Mouse (Mus musculus): Measurements from ENCODE around the gene Fsd2. TPM values are rescaled to one million over a fixed set of nuclear protein-coding genes. Genes with fewer than 3 reads are reported as not detected.

Fsd2 gene
- 0.05 TPM in 2 replicates for polyA plus RNA-seq (2016; fragmentation: Nextera tagmentation; extraction: Ambion mirVana)

- H3K27ac ChIP-seq, result no peak within 1 kb of the TSS
- DNase-seq (ENCODE audit: extremely low spot score, low spot score), result no peak
Measured at GRCm38 (mm10) chr7:81566892-81567291, at the start of gene Fsd2. Fsd2 (minus strand) TSS chr7:81566944.

DNA sequence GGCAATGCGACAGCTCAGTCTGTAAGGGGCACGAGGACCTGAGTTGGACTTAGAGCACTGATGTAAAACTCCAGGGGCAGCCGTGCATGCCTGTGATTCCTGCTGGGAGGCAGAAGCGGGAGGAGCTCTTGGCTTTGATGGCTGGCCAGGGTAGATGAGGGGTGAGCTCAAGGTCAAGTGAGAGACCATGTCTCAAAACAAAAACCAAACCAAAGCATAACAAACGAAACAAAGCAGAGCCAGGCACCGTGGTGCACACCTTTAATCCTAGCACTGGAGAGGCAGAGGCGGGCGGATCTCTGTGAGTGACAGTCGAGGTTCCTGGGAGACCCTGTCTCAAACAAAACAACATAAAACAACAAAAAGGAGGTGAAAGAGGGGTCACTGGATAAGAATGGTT is 48.3 kb upstream of the Fsd2 start:
- DNase-seq (ENCODE audit: extremely low spot score, low spot score), result no peak
- H3K4me1 ChIP-seq, result no peaks in the 10 kb centered on the region
- H3K4me3 ChIP-seq, result no peak overlapping the region
- whole genome bisulfite sequencing, result 83% methylated on average over 9 of the region's 9 CpGs
- no peaks in the 10 kb centered on the region for H3K27me3 ChIP-seq (ENCODE audit: poor library complexity, severe bottlenecking)
- H3K27ac ChIP-seq, result no peak overlapping the region
- H3K9me3 ChIP-seq, result no peaks in the 10 kb centered on the region
- H3K36me3 ChIP-seq (replicated peaks), result no peaks in the 10 kb centered on the region; the same call in 1 of the 2 replicates

More at GRCm38 (mm10) chr7:81566892-81567291, at the start of gene Fsd2:
- 84% methylated on average over 9 of the region's 9 CpGs for WGBS
- Histone ChIP-seq H3K9me3 (no peaks in the 10 kb centered on the region), H3K36me3 (replicated peaks) (no peaks in the 10 kb centered on the region), H3K4me3 (no peak within 1 kb of the TSS), H3K27me3 (ENCODE audit: poor library complexity, severe bottlenecking) (no peaks in the 10 kb centered on the region), H3K4me1 (peaks cover 3% of the 10 kb centered on the region; the same call in 1 of the 2 replicates)

DNA sequence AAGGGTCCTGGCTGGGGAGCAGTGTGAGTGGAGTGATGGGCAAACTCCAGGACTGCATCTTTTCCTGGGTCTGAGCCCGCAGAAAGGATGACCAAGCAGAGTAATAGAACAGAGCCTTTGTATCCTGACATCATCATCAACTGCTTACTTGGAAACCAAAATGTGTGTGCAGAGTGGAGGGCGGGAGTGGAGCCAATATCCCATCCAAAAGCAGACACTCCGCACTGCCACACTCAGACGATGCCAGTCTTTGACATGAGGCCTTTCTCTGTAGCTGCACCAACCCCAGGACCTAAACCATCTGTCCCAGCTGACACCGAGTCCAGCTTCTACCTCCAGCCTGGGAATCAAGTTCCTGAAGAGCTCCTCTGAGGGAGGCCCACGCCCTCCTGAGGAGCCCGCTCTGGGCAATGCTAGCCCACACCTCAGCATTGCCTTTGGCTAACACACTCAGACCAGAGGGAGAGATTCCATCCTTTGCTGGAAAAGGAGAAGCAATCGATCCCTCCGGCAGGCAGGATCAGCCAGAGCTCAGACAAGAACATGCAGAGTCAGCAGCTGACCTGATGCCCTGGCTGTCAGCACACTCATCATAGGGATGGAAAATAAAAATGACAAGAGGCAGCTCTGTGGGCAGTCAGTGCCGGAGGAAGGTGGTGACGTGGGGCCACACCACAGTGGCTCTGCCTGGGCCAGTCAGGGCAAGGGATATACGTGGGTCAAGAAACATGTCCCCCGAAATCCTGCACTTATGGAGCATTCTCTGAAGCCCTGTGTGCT is 46.3 kb upstream of the Fsd2 start:
- DNase-seq (ENCODE audit: extremely low spot score, low spot score), result no peak
- WGBS, result 92% methylated on average over 13 of the region's 13 CpGs
- Histone ChIP-seq H3K4me3 (no peak overlapping the region), H3K4me1 (no peaks in the 10 kb centered on the region), H3K9me3 (no peaks in the 10 kb centered on the region), H3K36me3 (replicated peaks) (no peaks in the 10 kb centered on the region; the same call in 1 of the 2 replicates), H3K27me3 (ENCODE audit: poor library complexity, severe bottlenecking) (no peaks in the 10 kb centered on the region), H3K27ac (no peak overlapping the region)

- no peak overlapping the region for H3K4me3 ChIP-seq
- H3K9me3 ChIP-seq, result no peaks in the 10 kb centered on the region
- no peaks in the 10 kb centered on the region for H3K4me1 ChIP-seq
- H3K27ac ChIP-seq, result no peak overlapping the region
- H3K36me3 ChIP-seq (replicated peaks), result no peaks in the 10 kb centered on the region; the same call in 1 of the 2 replicates
- WGBS, result 63% methylated on average over 18 of the region's 18 CpGs
- no peak for DNase-seq (ENCODE audit: extremely low spot score, low spot score)
- H3K27me3 ChIP-seq (ENCODE audit: poor library complexity, severe bottlenecking), result no peaks in the 10 kb centered on the region
Measured at GRCm38 (mm10) chr7:81610125-81610524, 43.4 kb upstream of the Fsd2 start.

- no peak for DNase-seq (ENCODE audit: extremely low spot score, low spot score)
- no peak overlapping the region for H3K4me3 ChIP-seq
- 69% methylated on average over 5 of the region's 5 CpGs for WGBS
- no peaks in the 10 kb centered on the region for H3K4me1 ChIP-seq
- H3K9me3 ChIP-seq, result no peaks in the 10 kb centered on the region
- no peaks in the 10 kb centered on the region for H3K27me3 ChIP-seq (ENCODE audit: poor library complexity, severe bottlenecking)
- no peaks in the 10 kb centered on the region for H3K36me3 ChIP-seq (replicated peaks)
- no peak overlapping the region for H3K27ac ChIP-seq
Measured at GRCm38 (mm10) chr7:81606452-81606851, 39.7 kb upstream of the Fsd2 start.

DNA sequence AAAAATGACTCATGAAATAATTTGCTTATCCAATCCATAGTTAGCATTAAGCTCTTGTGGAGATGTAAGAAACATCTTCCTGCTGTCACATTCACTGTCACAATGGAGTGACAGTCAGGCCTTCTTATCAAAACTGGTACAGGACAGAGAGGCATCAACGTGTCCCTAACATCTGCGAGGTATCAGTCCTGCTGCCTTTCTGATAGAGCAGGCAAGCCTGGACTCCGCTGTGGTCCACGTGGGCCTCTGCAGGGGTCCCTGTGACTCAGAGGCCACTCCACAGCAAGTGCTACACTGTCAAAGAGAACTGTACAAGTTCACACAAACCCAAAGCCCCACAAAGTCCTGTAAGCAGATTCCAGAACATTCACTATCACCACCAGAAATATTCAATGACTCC is 38.7 kb upstream of the Fsd2 start:
- DNase-seq (ENCODE audit: extremely low spot score, low spot score), result no peak
- no peaks in the 10 kb centered on the region for H3K27me3 ChIP-seq (ENCODE audit: poor library complexity, severe bottlenecking)
- H3K27ac ChIP-seq, result no peak overlapping the region
- no peaks in the 10 kb centered on the region for H3K9me3 ChIP-seq
- no peaks in the 10 kb centered on the region for H3K36me3 ChIP-seq (replicated peaks)
- no peaks in the 10 kb centered on the region for H3K4me1 ChIP-seq
- no peak overlapping the region for H3K4me3 ChIP-seq
- 81% methylated on average over 4 of the region's 4 CpGs for WGBS

DNA sequence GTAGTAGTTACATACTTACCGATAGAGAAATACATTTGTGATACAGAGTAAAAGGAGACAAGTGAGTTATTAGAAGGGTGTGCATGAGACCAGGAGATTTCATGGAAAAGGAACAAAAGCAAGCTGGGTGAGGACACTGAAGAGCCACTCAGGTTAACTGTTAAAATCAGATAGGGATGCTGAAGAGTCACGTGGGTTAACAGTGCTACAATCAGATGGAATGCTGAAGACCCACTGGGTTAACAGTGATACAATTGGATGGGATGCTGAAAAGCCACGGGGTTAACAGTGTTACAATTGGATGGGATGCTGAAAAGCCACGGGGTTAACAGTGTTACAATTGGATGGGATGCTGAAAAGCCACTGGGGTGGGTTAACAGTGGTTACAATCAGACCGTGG is 38.2 kb upstream of the Fsd2 start:
- no peak overlapping the region for H3K27ac ChIP-seq
- H3K36me3 ChIP-seq (replicated peaks), result no peaks in the 10 kb centered on the region
- H3K4me3 ChIP-seq, result no peak overlapping the region
- DNase-seq (ENCODE audit: extremely low spot score, low spot score), result no peak
- no peaks in the 10 kb centered on the region for H3K9me3 ChIP-seq
- WGBS, result 84% methylated on average over 5 of the region's 5 CpGs
- H3K4me1 ChIP-seq, result peaks cover 2% of the 10 kb centered on the region; the same call in 1 of the 2 replicates
- no peaks in the 10 kb centered on the region for H3K27me3 ChIP-seq (ENCODE audit: poor library complexity, severe bottlenecking)

DNA sequence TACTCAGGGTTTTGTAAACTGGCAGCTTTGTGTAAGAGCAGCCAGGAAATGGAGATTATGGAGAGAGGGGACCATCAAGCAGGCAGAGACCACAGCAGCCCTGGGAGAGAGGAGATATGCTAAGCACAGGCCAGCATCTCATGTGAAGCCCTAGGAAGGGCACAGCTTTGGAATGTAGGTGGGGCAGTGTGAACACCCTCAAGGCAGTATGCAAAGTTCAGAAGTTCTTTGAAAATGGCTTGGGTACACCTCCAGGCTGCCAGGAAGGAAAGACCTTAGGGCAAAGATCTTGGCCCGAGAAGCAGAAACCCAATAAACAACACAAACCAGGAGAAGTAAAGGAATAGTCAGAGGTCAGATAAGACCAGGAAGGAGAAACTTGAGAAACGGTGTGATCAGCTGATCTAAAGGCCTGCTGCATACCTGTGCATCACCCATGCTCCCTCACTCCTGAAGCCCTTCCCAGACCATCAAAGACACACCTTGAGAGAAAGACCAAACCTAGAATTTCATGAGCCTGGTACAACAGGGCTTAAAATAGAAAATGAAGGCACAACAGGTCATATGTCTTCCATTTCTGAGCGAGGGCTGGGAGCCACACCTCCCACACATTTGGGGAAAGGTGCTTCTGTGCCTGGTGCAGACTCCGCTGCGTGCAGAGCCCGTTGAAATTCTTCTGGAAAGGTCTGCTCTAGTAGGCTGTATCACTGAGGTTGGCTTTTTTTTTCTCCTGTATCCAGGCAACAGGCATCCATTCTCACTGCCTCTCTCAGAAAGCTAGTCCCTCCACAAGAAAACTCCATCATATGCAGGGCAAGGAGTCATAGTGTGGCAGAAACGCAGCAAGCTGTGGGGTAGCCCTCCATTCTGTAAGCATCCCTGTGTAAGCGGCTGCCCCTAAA is 32.9 kb upstream of the Fsd2 start:
- Histone ChIP-seq H3K27ac (no peak overlapping the region), H3K4me3 (no peak overlapping the region), H3K4me1 (peaks cover 4% of the 10 kb centered on the region; the same call in 1 of the 2 replicates), H3K36me3 (replicated peaks) (peaks cover 31% of the 10 kb centered on the region), H3K9me3 (no peaks in the 10 kb centered on the region), H3K27me3 (ENCODE audit: poor library complexity, severe bottlenecking) (no peaks in the 10 kb centered on the region)
- no peak for DNase-seq (ENCODE audit: extremely low spot score, low spot score)
- WGBS, result 84% methylated on average over 8 of the region's 8 CpGs

GRCm38 (mm10) chr7:81597660-81598059 is 30.9 kb upstream of the Fsd2 start:
- H3K4me1 ChIP-seq, result peaks cover 4% of the 10 kb centered on the region; the same call in 1 of the 2 replicates
- H3K36me3 ChIP-seq (replicated peaks), result peaks cover 50% of the 10 kb centered on the region
- DNase-seq (ENCODE audit: extremely low spot score, low spot score), result no peak
- H3K4me3 ChIP-seq, result no peak overlapping the region
- WGBS, result 100% methylated on average over 1 of the region's 1 CpGs
- H3K27me3 ChIP-seq (ENCODE audit: poor library complexity, severe bottlenecking), result no peaks in the 10 kb centered on the region
- H3K27ac ChIP-seq, result no peak overlapping the region
- H3K9me3 ChIP-seq, result no peaks in the 10 kb centered on the region

DNA sequence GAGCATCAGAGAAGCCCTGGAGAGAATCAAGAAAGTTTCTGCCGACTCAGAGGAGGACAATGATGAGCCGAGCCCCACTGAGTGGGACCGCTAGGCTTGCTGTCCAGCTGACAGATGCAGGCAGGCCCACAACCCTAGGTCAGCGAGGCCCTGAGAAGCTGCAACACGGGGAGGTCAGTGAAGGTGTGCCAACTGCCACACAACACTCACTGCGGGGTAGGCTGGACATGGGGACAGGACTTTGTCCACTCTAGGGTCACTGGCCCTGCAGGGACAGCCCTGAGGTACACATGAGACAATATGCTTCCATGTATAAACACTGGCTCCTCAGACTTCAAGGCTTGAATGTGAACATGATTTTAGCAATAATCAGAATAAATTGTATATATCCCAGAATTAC is 29.3 kb upstream of the Fsd2 start:
- Histone ChIP-seq H3K27ac (no peak overlapping the region), H3K27me3 (ENCODE audit: poor library complexity, severe bottlenecking) (no peaks in the 10 kb centered on the region), H3K4me3 (no peak overlapping the region), H3K9me3 (no peaks in the 10 kb centered on the region), H3K36me3 (replicated peaks) (peaks cover 64% of the 10 kb centered on the region), H3K4me1 (peaks cover 4% of the 10 kb centered on the region; the same call in 1 of the 2 replicates)
- WGBS, result 91% methylated on average over 6 of the region's 6 CpGs
- DNase-seq (ENCODE audit: extremely low spot score, low spot score), result no peak

GRCm38 (mm10) chr7:81595056-81595455 is 28.3 kb upstream of the Fsd2 start:
- 94% methylated on average over 5 of the region's 5 CpGs for WGBS
- H3K36me3 ChIP-seq (replicated peaks), result peaks cover 69% of the 10 kb centered on the region
- no peak overlapping the region for H3K27ac ChIP-seq
- no peak overlapping the region for H3K4me3 ChIP-seq
- DNase-seq (ENCODE audit: extremely low spot score, low spot score), result no peak
- no peaks in the 10 kb centered on the region for H3K9me3 ChIP-seq
- H3K4me1 ChIP-seq, result peaks cover 2% of the 10 kb centered on the region; the same call in 1 of the 2 replicates
- no peaks in the 10 kb centered on the region for H3K27me3 ChIP-seq (ENCODE audit: poor library complexity, severe bottlenecking)

DNA sequence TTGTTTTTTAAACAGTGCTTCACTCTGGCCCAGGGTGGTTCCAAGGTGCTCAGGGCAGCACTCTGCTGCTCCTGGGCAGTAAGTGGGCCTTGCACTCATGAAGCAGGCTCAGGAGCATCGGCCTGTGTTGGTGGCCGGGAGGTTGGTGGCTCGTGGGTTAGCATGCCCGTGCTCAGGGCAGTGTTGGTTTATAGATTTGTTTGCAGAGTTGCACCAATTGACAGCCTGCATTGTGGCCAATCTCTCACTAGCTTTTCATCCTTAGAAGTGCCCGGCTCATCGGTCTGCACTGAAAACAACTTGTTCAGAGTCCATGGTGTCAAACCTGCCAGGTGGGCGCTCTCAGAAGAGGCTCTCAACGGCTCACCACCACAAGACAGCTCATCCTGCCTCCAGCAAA is 26.6 kb upstream of the Fsd2 start:
- Histone ChIP-seq H3K36me3 (replicated peaks) (peaks cover 77% of the 10 kb centered on the region), H3K9me3 (no peaks in the 10 kb centered on the region), H3K4me1 (no peaks in the 10 kb centered on the region), H3K27ac (no peak overlapping the region), H3K4me3 (no peak overlapping the region), H3K27me3 (ENCODE audit: poor library complexity, severe bottlenecking) (no peaks in the 10 kb centered on the region)
- 93% methylated on average over 8 of the region's 8 CpGs for WGBS
- DNase-seq (ENCODE audit: extremely low spot score, low spot score), result no peak

DNA sequence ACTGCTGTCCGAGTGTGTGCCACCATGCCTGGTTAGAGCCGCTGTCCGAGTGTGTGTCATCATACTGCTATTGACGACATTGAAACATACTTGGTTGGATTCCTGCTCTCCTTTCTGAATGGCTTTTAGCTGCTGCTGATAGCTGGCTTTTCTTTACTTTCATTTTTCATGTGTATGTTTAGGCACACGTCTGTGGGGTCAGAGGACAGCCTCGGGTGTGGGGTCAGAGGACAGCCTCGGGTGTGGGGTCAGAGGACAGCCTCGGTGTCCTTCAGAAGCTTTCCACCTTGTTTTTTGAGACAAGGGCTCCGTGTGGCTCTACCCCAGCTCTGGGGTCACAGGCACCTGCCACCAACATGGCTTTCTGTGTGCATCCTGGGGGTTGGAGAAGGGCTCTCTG is 25.9 kb upstream of the Fsd2 start:
- Histone ChIP-seq H3K4me1 (no peaks in the 10 kb centered on the region), H3K36me3 (replicated peaks) (peaks cover 77% of the 10 kb centered on the region), H3K27me3 (ENCODE audit: poor library complexity, severe bottlenecking) (no peaks in the 10 kb centered on the region), H3K27ac (no peak overlapping the region), H3K9me3 (no peaks in the 10 kb centered on the region), H3K4me3 (no peak overlapping the region)
- no peak for DNase-seq (ENCODE audit: extremely low spot score, low spot score)
- WGBS, result 88% methylated on average over 9 of the region's 9 CpGs
